Mouse (Mus musculus): ENCODE results near the gene Plcg2. TPM values are rescaled to one million over a fixed set of nuclear protein-coding genes. Genes with fewer than 3 reads are reported as not detected.

The Plcg2 gene
- polyA plus RNA-seq, 1 experiment from 2014 or later = 7.6 TPM

DNA sequence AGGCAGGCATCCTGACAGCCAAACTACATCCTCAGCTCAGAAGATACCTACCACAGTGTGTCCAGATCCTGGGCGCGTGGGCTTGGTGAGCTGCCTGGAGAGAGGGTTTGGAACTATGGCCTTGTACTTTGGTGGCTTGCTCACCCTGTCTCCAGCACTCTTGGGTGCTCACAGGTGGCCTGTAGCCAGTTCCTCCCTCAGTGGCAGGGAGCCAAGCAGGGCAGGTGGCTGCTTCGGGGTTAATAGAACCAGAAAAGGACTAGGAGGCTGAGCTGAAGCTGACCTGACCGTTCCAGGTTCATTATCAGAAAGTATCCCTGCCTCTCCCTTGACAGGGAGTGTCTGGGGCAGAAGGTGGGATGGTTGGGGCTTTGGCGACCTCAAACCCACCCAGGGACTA, 48.3 kb downstream of the Plcg2 start:
- ChIA-PET POLR2A (no interaction called here), CTCF (no interaction called here)
- ATAC-seq = no peak
- no peak for DNase-seq (ENCODE audit: low read depth, low spot score)
- H3K27me3 ChIP-seq = no peaks in the 10 kb centered on the region
- no peak for TF ChIP-seq CTCF (IDR thresholded peaks at IDR 0.05)
- in situ Hi-C loops (cut with MboI; ENCODE audit: low pct_unique_long_range_greater_than_20kb) = no loop called here

DNA sequence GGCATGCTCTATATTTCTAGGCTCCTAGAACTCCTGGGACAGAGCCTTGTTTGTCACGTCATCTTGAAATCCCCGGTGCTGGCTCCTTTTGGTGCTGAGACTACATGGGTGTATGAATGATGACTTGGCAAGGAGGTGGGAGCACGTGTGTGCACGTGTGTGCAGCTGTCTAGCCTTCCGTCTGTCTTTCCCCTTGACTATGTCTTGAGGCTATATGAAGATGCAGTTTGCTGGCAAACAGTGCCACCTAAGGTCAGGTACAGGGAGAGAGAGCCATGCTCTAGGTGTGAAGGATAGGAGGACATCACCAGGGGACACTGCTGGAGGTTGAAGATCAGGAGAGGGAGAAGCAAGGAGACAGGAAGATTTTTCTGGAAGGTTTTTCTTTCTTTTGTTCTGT, 49.9 kb downstream of the Plcg2 start:
- no peak for DNase-seq (ENCODE audit: low read depth, low spot score)
- H3K27me3 ChIP-seq = no peaks in the 10 kb centered on the region
- POLR2A ChIA-PET = no interaction called here
- no peak for TF ChIP-seq CTCF (IDR thresholded peaks at IDR 0.05)
- in situ Hi-C loops (cut with MboI; ENCODE audit: low pct_unique_long_range_greater_than_20kb) = no loop called here
- ATAC-seq = no peak
- CTCF ChIA-PET = no interaction called here

DNA sequence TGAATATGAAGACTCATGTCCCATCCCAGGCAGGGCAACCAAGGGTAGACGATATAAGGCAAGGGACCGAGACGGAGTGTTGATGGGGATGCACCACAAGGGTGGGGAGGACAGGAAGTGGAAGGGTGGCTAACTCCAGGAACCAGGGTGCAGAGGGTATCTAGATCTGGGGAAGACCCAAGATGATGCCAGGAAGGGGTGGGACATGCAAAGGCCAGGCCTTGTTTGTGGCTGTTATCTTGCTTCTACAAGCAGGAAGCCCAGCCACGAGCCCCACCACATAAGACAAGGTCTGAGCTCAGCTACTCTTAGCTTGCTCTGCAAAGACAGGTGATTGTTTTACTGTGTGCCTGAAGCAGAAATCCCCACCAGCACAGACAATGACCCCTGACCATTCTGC, 50.4 kb downstream of the Plcg2 start:
- no peak for TF ChIP-seq CTCF (IDR thresholded peaks at IDR 0.05)
- no peaks in the 10 kb centered on the region for H3K27me3 ChIP-seq
- ChIA-PET POLR2A (no interaction called here), CTCF (no interaction called here)
- ATAC-seq = no peak
- in situ Hi-C loops (cut with MboI; ENCODE audit: low pct_unique_long_range_greater_than_20kb) = no loop called here
- DNase-seq (ENCODE audit: low read depth, low spot score) = no peak

DNA sequence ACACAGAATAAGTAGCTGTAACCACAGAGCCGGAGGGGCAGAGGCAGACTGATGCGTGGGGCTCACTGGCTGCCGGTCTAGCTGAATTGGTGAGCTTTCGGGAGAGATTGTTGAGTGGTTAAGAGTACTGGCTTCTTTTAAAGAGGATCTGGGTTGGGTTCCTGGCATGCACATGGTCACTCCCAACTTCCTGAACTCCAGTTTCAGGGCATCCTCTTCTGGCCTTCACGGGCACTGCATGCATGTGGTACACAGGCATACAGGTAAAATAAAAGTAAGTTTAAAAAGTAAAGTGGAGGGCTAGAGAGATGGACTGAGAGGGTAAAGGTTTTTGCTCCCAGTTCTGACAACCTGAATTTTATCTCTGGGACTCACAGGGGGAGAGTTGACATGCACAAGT, 52.4 kb downstream of the Plcg2 start:
- TF ChIP-seq CTCF (IDR thresholded peaks at IDR 0.05) = no peak
- ChIA-PET POLR2A (no interaction called here), CTCF (no interaction called here)
- ATAC-seq (no peak), DNase-seq (ENCODE audit: low read depth, low spot score) (no peak)
- in situ Hi-C loops (cut with MboI; ENCODE audit: low pct_unique_long_range_greater_than_20kb) = no loop called here
- H3K27me3 ChIP-seq = no peaks in the 10 kb centered on the region

DNA sequence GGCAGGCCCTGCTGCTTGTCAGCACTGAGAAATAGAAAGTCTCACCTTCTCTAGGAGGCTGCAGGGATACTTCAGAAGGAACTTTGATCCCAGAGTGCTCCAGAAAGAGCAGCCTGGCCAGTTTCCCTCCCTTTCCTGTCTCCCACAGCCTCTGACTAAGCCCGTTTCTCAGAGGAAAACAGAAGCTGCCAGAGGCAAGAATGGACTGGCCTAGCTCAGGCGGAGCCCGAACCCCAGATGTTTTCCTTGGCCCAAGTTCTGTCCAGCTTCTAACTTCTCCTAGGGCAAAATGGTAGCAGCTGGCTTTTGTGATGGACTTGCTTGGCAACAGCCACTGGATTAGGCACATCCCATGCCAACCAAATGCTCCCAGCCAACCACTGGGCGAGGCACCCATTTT, 62.9 kb downstream of the Plcg2 start:
- POLR2A ChIA-PET = no interaction called here
- CTCF ChIA-PET = no interaction called here
- DNase-seq (ENCODE audit: low read depth, low spot score) = no peak
- in situ Hi-C loops (cut with MboI; ENCODE audit: low pct_unique_long_range_greater_than_20kb) = no loop called here
- H3K27me3 ChIP-seq = no peaks in the 10 kb centered on the region
- no peak for TF ChIP-seq CTCF (IDR thresholded peaks at IDR 0.05)
- ATAC-seq = no peak

DNA sequence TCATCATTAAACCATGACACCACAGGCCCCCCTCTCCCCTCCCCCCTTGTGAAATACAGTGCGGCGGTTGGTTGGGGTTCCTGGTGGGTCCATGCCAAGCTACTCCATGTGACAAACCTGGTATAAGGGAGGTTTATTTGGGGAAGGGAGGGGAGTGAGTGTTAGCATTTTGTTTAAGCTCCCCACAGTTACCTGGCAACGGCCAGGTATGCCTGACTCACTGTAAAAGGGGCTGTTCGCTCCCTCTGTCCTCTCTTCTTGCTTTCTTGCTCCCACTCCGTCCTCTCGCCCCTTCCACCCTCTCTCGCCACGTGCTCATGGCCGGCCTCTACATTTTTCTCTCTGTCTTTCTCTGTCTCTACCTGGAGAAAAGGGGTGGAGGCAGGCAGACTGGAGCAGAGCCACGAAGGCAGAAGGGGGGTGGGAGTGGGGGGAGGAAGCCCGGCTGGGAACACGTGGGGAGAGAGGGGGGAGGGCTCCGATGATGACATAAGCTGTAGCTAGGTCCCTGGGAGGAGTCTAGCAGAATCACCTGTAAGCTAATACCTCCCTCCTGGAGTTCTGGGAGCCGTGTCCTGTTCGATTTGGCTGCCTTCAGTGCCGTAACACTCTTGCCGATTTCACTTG, 63.8 kb downstream of the Plcg2 start:
- no peaks in the 10 kb centered on the region for H3K27me3 ChIP-seq
- ChIA-PET CTCF (no interaction called here), POLR2A (no interaction called here)
- in situ Hi-C loops (cut with MboI; ENCODE audit: low pct_unique_long_range_greater_than_20kb) = no loop called here
- ATAC-seq (no peak), DNase-seq (ENCODE audit: low read depth, low spot score) (no peak)
- TF ChIP-seq CTCF (IDR thresholded peaks at IDR 0.05) = no peak

DNA sequence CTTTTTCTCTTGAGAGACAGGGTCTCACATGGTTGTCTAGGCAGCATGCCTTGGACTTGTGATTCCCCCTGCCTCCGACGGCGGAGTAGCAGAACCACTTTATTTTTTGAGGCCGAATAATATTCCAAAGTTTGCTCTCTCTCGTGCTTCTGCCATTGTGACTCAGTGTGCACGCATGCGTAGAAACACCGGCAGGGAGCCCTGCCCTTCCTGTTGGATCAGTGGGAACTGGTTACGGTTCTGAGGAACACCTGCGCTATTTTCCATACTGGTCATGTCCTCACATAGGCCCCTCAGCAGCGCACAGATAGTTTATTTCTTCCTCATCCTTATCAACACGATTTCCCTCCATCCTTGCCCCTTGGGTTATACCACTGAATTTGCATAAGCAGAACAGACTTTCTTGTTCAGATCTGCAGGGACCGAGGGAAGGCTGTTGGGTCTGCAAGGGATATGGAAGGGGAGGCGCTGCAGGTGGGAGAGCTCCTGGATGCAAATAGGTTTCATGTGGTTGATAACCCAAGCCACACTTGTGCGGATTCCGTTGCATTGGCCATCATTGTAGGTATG, 64.4 kb downstream of the Plcg2 start:
- CTCF ChIA-PET = no interaction called here
- no peak for ATAC-seq
- in situ Hi-C loops (cut with MboI; ENCODE audit: low pct_unique_long_range_greater_than_20kb) = no loop called here
- no peak for DNase-seq (ENCODE audit: low read depth, low spot score)
- H3K27me3 ChIP-seq = no peaks in the 10 kb centered on the region
- POLR2A ChIA-PET = interaction anchor here (0.8 kb wide), 1 partner anchor 18 kb away, joined by 3 read pairs; no protein-coding TSS in a partner anchor
- no peak for TF ChIP-seq CTCF (IDR thresholded peaks at IDR 0.05)

DNA sequence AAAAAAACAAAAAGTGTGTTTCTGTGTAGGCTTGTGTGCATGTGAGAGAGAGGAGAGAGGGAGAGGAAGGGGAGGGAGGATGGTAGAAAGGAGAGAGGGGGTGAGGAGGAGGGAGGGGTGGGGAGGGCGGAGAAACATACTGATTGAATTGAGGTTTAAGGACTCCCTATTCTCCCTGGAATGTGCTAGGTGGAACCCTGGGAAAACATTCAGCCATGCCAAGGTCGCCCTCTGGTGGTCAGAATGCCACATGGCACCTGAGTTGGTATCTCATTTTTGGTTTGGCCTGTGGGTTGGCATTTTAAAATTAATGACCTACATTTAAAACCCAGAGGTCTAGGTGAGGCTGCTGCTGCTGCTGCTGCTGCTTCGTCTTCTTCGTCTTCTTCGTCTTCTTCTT, 71.3 kb downstream of the Plcg2 start:
- in situ Hi-C loops (cut with MboI; ENCODE audit: low pct_unique_long_range_greater_than_20kb) = no loop called here
- H3K27me3 ChIP-seq = no peaks in the 10 kb centered on the region
- ChIA-PET POLR2A (no interaction called here), CTCF (no interaction called here)
- peak; percentile 92 for TF ChIP-seq CTCF (IDR thresholded peaks at IDR 0.05)
- ATAC-seq (peak; percentile 51), DNase-seq (ENCODE audit: low read depth, low spot score) (peak; percentile 13)

DNA sequence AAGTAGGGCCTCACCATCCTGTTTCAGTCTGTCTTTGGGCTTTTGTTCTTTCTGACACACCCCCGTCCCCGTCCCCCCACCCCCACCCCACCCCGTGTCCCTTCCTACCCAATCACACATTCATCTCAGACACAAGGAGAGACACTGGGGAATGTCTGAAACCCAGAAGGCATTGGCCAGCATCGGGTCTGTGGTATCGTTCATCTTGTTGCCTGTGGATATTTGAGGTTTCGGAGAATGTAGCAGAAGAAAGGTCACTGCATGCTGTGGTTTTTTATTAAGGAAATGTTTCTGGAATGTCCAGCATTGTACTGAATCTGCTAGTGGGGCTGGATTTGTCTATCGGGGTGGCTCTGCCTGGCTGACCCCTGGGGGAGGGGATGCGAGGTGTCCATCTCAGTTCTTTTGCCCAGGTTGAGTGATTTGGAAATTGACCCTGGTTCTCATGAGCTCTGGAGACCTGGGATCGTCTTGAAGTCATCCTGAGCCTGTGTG, 78.2 kb downstream of the Plcg2 start:
- no peaks in the 10 kb centered on the region for H3K27me3 ChIP-seq
- in situ Hi-C loops (cut with MboI; ENCODE audit: low pct_unique_long_range_greater_than_20kb) = loop anchor here (10.0 kb wide), 1 partner anchor 472 kb away; no protein-coding TSS in a partner anchor
- ATAC-seq (peak; percentile 61), DNase-seq (ENCODE audit: low read depth, low spot score) (peak; percentile 24)
- TF ChIP-seq CTCF (IDR thresholded peaks at IDR 0.05) = no peak
- ChIA-PET CTCF (no interaction called here), POLR2A (no interaction called here)

DNA sequence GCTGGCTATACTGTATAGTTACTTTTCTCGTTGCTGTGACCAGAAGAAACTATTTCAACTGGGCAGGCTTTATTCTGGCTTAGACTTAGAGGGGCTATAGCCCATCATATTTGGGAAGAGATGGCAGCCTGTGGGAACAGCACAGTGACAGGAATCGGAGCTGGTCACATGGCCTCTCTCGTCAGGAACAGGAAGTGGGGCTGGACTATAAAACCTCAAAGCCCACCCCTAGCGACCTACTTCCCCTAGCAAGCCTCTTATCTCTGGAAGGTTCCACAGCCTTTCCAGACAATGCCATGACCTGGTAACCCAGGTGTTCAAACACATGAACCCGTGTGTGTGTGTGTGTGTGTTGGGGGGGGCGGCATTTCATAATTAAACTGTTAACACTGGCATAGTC, 79.0 kb downstream of the Plcg2 start:
- ATAC-seq = no peak
- ChIA-PET POLR2A (no interaction called here), CTCF (no interaction called here)
- in situ Hi-C loops (cut with MboI; ENCODE audit: low pct_unique_long_range_greater_than_20kb) = loop anchor here (10.0 kb wide), 1 partner anchor 472 kb away; no protein-coding TSS in a partner anchor
- no peak for TF ChIP-seq CTCF (IDR thresholded peaks at IDR 0.05)
- no peak for DNase-seq (ENCODE audit: low read depth, low spot score)
- H3K27me3 ChIP-seq = no peaks in the 10 kb centered on the region

DNA sequence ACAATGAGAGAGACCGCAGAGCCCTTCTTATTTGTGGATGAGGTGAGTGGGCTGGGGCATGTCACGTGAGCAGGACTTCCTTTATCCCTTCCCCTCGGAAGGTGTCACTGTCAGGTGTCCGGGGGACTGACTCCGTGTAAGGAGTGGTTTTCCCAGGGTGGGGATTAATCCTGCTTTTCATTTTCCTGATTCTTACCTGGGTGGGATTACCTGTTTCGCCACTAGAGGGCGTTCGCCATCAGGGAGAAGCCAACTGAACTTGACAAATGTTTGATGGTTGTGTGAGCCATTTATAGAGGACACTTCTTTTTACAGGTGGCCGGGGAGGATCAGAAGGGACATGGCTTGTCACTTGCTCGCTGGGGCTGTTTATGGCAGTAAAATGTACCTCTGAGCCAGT, 79.8 kb downstream of the Plcg2 start:
- no peak for TF ChIP-seq CTCF (IDR thresholded peaks at IDR 0.05)
- in situ Hi-C loops (cut with MboI; ENCODE audit: low pct_unique_long_range_greater_than_20kb) = loop anchor here (10.0 kb wide), 1 partner anchor 473 kb away; no protein-coding TSS in a partner anchor
- ChIA-PET POLR2A (no interaction called here), CTCF (no interaction called here)
- H3K27me3 ChIP-seq = no peaks in the 10 kb centered on the region
- ATAC-seq (no peak), DNase-seq (ENCODE audit: low read depth, low spot score) (no peak)

DNA sequence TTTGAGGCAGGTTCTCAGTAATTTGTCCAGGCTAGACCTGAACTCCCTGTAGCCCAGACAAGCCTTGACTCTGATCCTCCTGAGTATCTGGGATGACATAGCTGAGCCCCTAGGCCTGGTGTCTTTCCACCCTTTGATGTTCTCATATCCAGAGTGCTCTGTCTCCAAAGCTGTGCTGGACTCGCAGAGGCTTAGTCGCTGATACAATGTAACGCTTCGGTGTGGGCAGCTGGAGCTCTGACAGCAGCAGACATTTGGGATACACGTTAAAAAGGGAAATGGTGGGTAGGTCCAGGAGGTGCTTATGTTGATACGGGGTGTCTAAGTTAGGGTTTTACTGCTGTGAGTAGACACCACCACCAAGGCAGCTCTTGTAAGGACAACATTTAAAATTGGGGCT, 80.8 kb downstream of the Plcg2 start:
- no peak for TF ChIP-seq CTCF (IDR thresholded peaks at IDR 0.05)
- in situ Hi-C loops (cut with MboI; ENCODE audit: low pct_unique_long_range_greater_than_20kb) = loop anchor here (10.0 kb wide), 1 partner anchor 474 kb away; no protein-coding TSS in a partner anchor
- DNase-seq (ENCODE audit: low read depth, low spot score) = no peak
- CTCF ChIA-PET = no interaction called here
- no peak for ATAC-seq
- no peaks in the 10 kb centered on the region for H3K27me3 ChIP-seq
- POLR2A ChIA-PET = no interaction called here
